Mouse (Mus musculus) cortical plate, adult 2 months (tissue): ENCODE measurements around the gene Gm43738.

Experiments
- CTCF ChIP-seq: fragments of 200-500 bp; IDR thresholded peaks from 2 replicates; pipeline ENCODE4 v1.5.1; 2011; ENCODE audit warnings: mild to moderate bottlenecking, control low read depth, low read length; ENCODE audit not compliant: insufficient read depth; ENCODE audit errors: extremely low read depth
- POLR2A ChIP-seq: fragments of 200-500 bp; IDR thresholded peaks from 2 replicates; pipeline ENCODE4 v1.6.1; 2011; ENCODE audit warnings: mild to moderate bottlenecking, low read length, control low read depth; ENCODE audit not compliant: insufficient read depth; ENCODE audit errors: extremely low read depth

- TF ChIP-seq POLR2A (no peak), CTCF (no peak)
These were observed 1.8 kb upstream of the Gm43738 start for GRCm38 (mm10) chr3:89102495-89103290.
